Mouse (Mus musculus): ENCODE data around the gene Tnfsf14.
A peak's percentile ranks its signal among the peaks of the same experiment; 100 is the strongest.

- TF ChIP-seq CTCF (IDR thresholded peaks at IDR 0.05) (peak; percentile 94), EP300 (IDR thresholded peaks at IDR 0.05) (no peak)
Measured at GRCm38 (mm10) chr17:57166800-57167791, 26.9 kb downstream of the Tnfsf14 start.

Data from lung, postnatal 0 days (tissue).